Mouse (Mus musculus) Muller cell, postnatal 12 days (primary cell): Measurements from ENCODE around the gene Fam122a.

Experiments
- DNase-seq: peaks from one replicate; pipeline ENCODE4 v3.0.0-alpha.2; 2015; ENCODE audit errors: inconsistent ontology term

Fam122a gene

GRCm38 (mm10) chr19:24431381-24431780, 45.8 kb downstream of the Fam122a start:
- DNase-seq, result no peak

- DNase-seq, result no peak
Observed at GRCm38 (mm10) chr19:24428011-24428410, 49.1 kb downstream of the Fam122a start.

GRCm38 (mm10) chr19:24427258-24427657, 49.9 kb downstream of the Fam122a start:
- no peak for DNase-seq

GRCm38 (mm10) chr19:24426759-24427181, 50.4 kb downstream of the Fam122a start:
- DNase-seq, result no peak
